Mouse (Mus musculus) mature B cell (primary cell): Measurements from ENCODE around the gene Spata31d1a.

ENCODE experiments used
- in situ Hi-C: fragments of 300-500 bp; cut with MboI; formaldehyde crosslinking; loops from 2 replicates; pipeline ENCODE4 v1.14.3; 2019

The Spata31d1a gene

DNA sequence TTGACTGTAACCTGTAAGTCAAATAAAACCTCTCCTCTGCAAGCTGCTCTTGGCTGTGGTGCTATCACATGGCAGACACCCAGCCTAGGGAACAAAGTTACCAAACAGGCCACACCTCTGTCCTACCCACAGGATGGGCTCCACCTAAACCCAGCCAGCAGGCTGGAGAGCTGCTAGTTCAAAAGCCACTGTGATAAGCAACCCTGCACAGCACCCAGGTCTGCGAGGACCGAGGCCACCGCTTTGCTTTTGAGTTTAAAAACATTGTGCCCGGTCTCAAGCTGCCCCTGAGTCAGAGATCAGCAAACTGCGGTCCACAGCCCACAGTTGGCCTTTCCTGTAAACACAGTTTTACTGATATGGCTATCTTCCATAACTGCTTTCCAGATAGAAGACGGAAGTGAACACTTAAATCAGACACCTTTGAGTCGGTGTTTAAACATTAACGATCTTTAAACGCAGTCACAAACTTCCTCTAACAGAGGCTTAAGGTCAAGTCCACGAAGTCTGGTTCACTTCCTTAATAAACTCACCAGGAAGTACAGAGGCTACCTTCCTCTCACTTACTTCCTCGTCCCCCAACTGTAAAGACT lies 41.5 kb downstream of the Spata31d1a start:
- in situ Hi-C loops, result no loop called here

DNA sequence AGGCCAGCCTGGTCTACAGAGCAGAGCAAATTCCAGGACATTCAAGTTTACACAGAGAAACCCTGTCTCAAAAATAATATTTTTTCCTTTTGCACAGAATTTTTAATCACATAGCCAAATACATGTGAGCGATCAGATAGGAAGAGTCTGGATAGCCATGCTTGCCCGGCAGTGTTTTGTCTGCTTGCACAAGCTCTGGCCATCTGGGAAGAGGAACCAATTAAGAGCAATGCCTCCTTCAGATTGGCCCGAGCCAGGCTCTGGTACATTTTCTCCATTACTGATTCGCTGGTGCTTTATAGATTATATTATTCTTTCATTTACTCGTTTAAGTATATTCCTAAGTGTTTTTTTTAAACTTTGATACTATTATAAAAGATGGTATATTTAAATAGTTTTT lies 42.4 kb downstream of the Spata31d1a start:
- in situ Hi-C loops, result no loop called here

DNA sequence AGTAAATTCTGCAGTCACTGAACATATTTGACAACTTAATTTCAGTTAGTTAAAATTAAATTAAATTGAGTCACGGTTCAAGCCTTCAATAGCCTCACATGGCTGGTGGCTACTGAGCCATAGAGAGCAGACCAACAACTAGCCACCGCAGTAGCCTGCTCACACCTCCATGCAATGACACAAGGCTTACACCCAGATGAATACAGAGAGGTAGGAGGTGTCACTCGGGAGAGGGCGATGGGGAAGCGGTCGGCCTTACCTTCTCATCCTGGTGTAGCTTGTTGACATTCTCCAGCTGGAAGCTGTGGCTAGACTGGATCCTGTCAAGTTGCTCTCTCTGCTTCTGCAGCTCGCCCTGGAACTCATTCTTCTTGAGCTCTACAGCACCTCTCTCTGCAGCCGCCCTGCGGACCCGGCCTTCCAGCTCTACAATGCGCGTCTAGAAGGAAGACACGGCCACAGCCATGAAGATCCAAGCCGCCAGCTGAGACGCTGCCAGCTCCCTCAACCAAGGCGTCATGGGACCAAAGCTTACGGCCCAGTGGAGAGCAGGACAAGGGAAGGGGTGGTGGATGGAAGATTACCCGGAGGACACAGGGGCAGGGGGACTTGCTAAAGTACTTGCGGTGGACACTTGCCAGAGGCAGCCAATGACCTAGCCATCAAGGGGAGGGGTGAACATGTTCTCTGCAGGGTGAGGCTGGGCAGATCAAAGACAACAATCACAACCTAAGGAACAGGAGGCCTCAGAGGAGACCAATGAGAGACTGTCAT lies 46.0 kb downstream of the Spata31d1a start:
- in situ Hi-C loops, result no loop called here

DNA sequence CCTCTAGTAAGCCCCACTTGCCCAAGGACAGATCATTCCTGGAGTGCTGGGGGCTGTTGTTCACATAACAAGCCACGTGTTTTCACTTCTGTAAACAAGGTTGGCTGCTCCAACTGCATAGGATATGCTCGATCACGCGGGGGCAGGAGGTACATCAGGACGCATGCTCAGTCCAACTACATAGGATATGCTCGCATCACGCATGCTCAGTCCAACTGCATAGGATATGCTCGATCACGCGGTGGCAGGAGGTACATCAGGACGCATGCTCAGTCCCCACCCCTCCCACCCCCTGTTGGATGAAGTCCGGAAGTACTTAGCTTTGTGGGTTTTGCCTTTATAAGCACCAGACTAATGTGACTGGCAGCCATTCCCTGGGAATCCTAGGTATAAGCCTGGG lies 48.2 kb downstream of the Spata31d1a start:
- in situ Hi-C loops, result no loop called here

DNA sequence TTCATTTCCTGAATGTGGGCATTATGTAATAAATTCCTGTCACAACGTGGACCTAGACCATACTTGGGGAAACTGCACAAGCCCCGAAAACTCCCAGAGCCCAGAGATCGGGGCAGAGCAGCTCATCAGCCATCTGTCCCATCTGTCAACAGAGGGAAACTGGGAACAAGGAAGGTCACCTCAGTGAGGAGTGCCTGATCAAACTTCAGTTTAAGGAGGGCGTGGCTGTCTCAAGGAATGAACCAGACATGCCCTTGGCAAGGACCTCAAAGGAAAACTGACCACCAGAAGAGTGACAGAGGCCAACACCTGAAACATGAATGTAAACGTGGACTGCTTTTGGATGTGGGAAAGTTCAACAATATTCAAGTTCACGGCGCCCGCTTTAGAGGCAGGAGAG lies 48.7 kb downstream of the Spata31d1a start:
- in situ Hi-C loops, result no loop called here

DNA sequence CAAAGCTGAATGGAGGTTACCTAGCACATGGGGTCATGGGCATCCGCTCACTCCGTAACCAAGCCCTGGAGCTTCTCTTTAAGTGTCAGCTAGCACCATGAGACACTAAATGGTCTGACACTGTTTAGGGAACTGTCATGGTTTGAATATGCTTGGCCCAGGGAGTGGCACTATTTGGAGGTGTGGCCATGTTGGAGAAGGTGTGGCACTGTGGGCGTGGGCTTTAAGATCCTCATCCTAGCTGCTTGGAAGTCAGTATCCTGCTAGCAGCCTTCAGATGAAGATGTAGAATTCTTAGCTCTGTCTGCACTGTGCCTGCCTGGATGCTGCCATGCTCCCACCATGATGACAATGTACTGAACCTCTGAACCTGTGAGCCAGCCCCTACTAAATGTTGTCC lies 49.8 kb downstream of the Spata31d1a start:
- in situ Hi-C loops, result no loop called here

DNA sequence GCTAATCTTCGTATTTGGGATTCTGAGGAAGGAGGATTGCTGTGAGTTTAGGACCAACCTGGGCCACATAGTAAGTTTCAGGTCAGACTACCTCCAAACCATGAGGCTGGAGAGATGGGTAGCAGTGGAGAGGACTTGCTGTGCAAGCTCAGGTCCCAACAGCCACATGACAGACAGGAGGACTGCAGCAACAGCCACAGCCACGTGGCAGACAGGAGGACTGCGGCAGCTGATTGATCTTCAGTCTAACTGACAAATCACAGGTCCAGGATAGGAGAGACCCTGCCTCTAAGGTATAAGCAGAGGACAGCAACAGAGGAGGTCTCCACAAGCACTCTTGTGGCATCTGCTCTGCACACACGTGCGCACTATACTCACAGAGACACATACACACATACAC lies 52.3 kb downstream of the Spata31d1a start:
- in situ Hi-C loops, result no loop called here

DNA sequence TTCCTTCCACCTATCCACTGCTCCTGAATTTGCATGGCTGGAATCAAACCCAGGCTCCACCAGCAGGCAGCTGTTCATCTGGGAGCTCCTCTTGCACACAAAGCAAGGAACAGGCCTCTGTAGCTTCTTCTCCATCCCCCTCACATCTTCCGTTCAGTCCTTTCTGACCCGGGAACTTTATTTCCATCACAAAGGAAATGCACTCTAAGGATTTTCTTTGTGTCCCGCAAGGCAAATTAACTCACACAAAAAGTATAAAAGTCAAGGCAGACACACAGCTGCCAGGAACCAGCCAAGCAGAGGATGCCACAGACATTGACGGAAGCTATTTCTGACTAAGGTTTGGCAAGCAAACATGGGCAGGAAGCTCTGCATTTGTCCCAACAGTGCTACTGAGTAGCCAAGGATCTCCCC lies 53.1 kb downstream of the Spata31d1a start:
- in situ Hi-C loops, result no loop called here

DNA sequence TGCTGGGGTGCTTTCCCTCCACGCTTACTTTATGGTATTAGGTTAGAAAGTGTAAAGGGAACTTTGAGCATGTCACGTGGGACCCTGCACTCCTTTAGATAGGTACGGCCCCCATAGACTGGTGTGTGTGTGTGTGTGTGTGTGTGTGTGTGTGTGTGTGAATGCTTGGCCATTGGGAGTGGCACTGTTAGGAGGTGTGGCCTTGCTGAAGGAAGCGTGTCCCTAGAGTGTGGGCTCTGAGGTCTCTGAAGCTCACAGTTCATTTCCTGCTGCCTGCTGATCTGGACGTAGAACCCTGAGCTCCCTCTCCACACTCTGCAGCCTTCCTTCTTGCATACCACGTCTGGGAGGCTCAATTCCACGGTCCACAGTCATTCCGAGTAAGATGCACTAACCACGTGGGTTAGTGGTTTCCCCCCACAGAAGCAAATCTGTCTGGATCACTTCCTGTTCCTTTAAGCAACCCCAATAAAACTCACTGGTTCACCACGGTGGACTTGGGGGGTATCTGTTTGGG lies 53.8 kb downstream of the Spata31d1a start:
- in situ Hi-C loops, result no loop called here

DNA sequence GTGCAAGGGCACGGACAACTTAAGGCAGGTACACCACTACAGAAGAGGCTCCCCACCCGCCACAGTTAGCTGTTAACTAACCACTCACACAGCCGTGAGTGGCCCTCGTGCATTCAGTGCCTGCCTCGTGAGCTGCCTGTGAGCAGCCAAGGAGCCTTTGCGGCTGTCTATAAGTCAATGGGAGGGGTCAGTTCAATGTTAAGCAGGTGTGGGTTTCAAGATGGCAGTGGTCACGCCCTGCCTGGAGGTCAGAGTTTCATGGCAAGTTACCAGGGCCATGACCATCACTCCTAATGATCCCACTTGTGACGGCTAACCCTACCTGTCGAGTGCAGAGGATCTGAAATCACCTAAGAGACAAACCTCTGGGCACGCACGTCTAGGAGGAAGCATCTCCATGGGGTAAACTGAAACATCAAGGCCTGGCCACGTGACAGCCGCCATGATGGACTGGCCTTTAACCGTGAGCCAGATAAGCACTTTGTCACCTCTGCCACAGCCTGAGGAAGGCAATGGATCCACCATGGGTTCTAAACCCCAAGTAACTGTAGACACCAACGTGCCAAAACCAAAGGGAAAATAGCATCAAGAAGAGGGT lies 54.3 kb downstream of the Spata31d1a start:
- in situ Hi-C loops, result no loop called here

DNA sequence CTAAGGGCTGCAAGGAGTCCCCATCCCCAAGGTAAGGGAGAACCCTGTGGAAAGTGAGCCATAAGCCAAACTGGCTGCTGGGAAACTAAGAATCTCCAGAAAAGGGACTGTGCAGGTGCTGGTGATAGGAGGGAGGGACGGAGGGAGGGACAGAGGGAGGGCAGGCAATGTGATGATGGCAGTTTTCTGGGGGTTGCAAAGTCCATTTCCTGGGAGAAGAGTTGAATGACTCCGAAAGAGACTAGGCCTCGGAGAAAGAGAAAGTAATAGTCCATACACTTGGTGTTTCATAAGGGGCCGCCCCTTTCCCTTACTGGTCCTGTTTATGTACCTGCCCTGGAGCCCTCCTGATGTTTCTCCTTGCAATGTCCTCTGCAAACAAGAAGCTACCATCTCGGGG lies 55.7 kb downstream of the Spata31d1a start:
- in situ Hi-C loops, result no loop called here

DNA sequence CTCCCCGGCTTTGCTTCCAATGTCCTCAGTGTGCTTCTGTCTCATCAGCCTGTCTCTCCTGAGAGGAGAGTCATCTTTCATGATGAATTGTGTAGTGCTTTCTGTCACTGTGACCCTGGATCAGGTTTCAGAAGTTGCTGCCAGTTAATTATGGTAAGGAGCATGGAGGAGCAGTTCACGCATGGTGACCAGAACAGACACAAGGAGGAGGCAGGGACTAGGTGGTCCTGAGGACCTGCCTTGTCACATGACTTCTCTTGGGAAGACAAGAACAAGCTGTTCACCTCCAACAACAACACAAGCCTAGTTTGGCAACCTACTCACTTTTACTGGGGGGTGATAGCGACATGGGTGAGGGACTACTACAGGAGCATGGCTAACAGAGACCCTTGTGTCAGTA lies 57.0 kb downstream of the Spata31d1a start:
- in situ Hi-C loops, result no loop called here

DNA sequence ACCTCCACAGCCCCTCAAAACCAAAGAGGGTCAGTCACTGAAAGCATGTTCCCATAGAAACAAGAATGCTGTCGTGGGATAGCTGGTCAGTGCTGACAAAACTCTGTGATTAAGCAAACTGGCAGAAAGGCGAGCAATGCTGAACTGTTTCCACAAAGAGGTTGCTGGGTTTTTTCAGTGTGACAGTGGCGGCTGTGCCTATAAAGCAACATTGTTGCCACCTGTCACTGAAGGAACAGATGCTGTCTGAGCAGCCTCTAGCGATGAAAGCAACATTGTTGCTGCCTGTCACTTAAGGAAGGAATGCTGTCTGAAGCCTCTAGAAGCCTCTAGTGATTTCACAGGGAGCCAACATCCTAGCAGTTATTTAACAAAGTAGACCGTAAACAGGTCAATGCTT lies 57.5 kb downstream of the Spata31d1a start:
- in situ Hi-C loops, result no loop called here
